Comparison of ENCODE assay signal across 8 mouse cellular contexts in genomic region chr2:164047197-164047690, GRCm38 (mm10). TPM values are rescaled to one million over a fixed set of nuclear protein-coding genes. Genes with fewer than 3 reads are reported as not detected.
DNase-seq lines count a peak whose midpoint lies in the region; ATAC-seq and TF ChIP-seq lines count a peak whose summit lies in the region.

No protein-coding gene starts in this region.

- 0 out of 2 replicates have a peak, but pooled peaks cover 9% of the 10 kb centered on the region for H3K36me3 ChIP-seq in embryonic facial prominence, embryonic 15.5 days
- no peaks in the 10 kb centered on the region; the same call in 1 of the 2 replicates for H3K36me3 ChIP-seq in liver, embryonic 14.5 days (replicated peaks; ENCODE audit: control insufficient read depth, insufficient read depth, low read depth)

- H3K4me1 ChIP-seq in embryonic facial prominence, embryonic 15.5 days = peaks cover 2% of the 10 kb centered on the region; the same call in 1 of the 2 replicates
- H3K4me1 ChIP-seq in liver, embryonic 14.5 days (replicated peaks; ENCODE audit: control insufficient read depth in 2 of 2, insufficient read depth in 2 of 2, low read length in 1 of 2) = peaks cover 2 to 3% of the 10 kb centered on the region in 2 experiments; a peak in 2 of 4 replicates

- H3K9ac ChIP-seq in embryonic facial prominence, embryonic 15.5 days = no peak overlapping the region
- no peak overlapping the region; the same call in 1 of the 2 replicates for H3K9ac ChIP-seq in liver, embryonic 14.5 days (replicated peaks)

- H3K27me3 ChIP-seq in embryonic facial prominence, embryonic 15.5 days = no peaks in the 10 kb centered on the region
- H3K27me3 ChIP-seq in liver, embryonic 14.5 days (ENCODE audit: control insufficient read depth, insufficient read depth, low read length) = no peaks in the 10 kb centered on the region

- peak overlapping the region; percentile 26 for H3K4me3 ChIP-seq in embryonic facial prominence, embryonic 15.5 days (replicated peaks)
- peak overlapping the region; percentile 37 to 44 for H3K4me3 ChIP-seq in liver, embryonic 14.5 days (ENCODE audit: insufficient read depth in 1 of 2, low read depth in 2 of 2, low read length in 2 of 2)

- TF ChIP-seq EP300 in liver, embryonic 14.5 days (IDR thresholded peaks at IDR 0.05; ENCODE audit: low read depth) = no peak

- peak overlapping the region; percentile 44 for H3K4me2 ChIP-seq in embryonic facial prominence, embryonic 15.5 days (replicated peaks)
- H3K4me2 ChIP-seq in liver, embryonic 14.5 days (ENCODE audit: low read depth) = peak overlapping the region; percentile 63

- 4% methylated on average over 11 of the region's 16 CpGs for WGBS in embryonic facial prominence, embryonic 15.5 days
- 2% methylated on average over 16 of the region's 16 CpGs for whole genome bisulfite sequencing in liver, embryonic 14.5 days (ENCODE audit: insufficient replicate concordance)

- no peak overlapping the region for H3K27ac ChIP-seq in embryonic facial prominence, embryonic 15.5 days (replicated peaks)
- H3K27ac ChIP-seq in liver, embryonic 14.5 days = no peak overlapping the region

- TF ChIP-seq CTCF in liver, embryonic 14.5 days (IDR thresholded peaks at IDR 0.05; ENCODE audit: low read depth) = no peak

- H3K9me3 ChIP-seq in embryonic facial prominence, embryonic 15.5 days (replicated peaks) = no peaks in the 10 kb centered on the region
- H3K9me3 ChIP-seq in liver, embryonic 14.5 days (ENCODE audit: control insufficient read depth, low read length) = no peaks in the 10 kb centered on the region

- peak; percentile 93 for ATAC-seq in activated CD4-positive, CD25-positive, alpha-beta regulatory T cell, adult 4 months
- peak; percentile 57; the same call in 1 of the 2 replicates for ATAC-seq in embryonic facial prominence, embryonic 15.5 days (ENCODE audit: insufficient number of reproducible peaks, low FRiP score, low TSS enrichment, low read depth)
- peak; percentile 83 for ATAC-seq in inflammation-experienced regulatory T-cells, adult 6 months
- peak; percentile 80 for ATAC-seq in liver, embryonic 14.5 days (ENCODE audit: insufficient read depth)

- DNase-seq in B cell, adult 2 months = peak; percentile 66 to 70
- peak in 1 of 3 experiments; percentile 26 for DNase-seq in liver, embryonic 14.5 days (ENCODE audit: low read depth in 3 of 3, low spot score in 3 of 3)
- peak; percentile 31 for DNase-seq in neural tube, embryonic 10.5 days (ENCODE audit: extremely low spot score, low spot score)
- no peak for DNase-seq in frontal cortex, adult 2 months (ENCODE audit: extremely low spot score in 1 of 2, low spot score in 1 of 2)
- no peak for DNase-seq in layer of hippocampus, adult 8-10 months (ENCODE audit: low spot score in 2 of 2)

RNA-seq across cellular contexts. Expression of gene Pabpc1l, which starts 22.0 kb away (rescaled TPM):
- 1 to 10 TPM; 2.9 to 4.1 TPM for polyA plus RNA-seq in activated CD4-positive, CD25-positive, alpha-beta regulatory T cell, adult 4 months (2017; shearing (Covaris generic))
- polyA plus RNA-seq in embryonic facial prominence, embryonic 15.5 days (2015; fragmentation: Nextera tagmentation; extraction: Ambion mirVana) = 2.0 and 2.1 TPM in 2 replicates
- polyA plus RNA-seq in inflammation-experienced regulatory T-cells, adult 6 months (2017; shearing (Covaris generic)) = 1 to 10 TPM in 2 of 3 experiments, under 1 TPM in 1; 0.62 to 9.3 (median 2.1) TPM
- polyA plus RNA-seq in liver, embryonic 14.5 days (2012; rRNA removed) = 0.22 and 0.29 TPM in 2 replicates
- not detected in 2 replicates for polyA plus RNA-seq in liver, embryonic 14.5 days (2014; fragmentation: Nextera tagmentation; extraction: Ambion mirVana)
- polyA plus RNA-seq in frontal cortex, adult 2 months (2012; rRNA removed) = 1.0 and 2.1 TPM in 2 replicates
- total RNA-seq in layer of hippocampus, adult 8-10 months (2022) = 1 to 10 TPM in 1 of 4 experiments, under 1 TPM in 3; 0.45 to 1.5 (median 0.87) TPM

RNA-seq across cellular contexts. Expression of gene Stk4, which starts 22.9 kb away (rescaled TPM):
- polyA plus RNA-seq in activated CD4-positive, CD25-positive, alpha-beta regulatory T cell, adult 4 months (2017; shearing (Covaris generic)) = 100 to 1,000 TPM; 188 to 203 TPM
- 18.2 and 18.7 TPM in 2 replicates for polyA plus RNA-seq in embryonic facial prominence, embryonic 15.5 days (2015; fragmentation: Nextera tagmentation; extraction: Ambion mirVana)
- polyA plus RNA-seq in inflammation-experienced regulatory T-cells, adult 6 months (2017; shearing (Covaris generic)) = 100 to 1,000 TPM; 167 to 200 (median 173) TPM
- polyA plus RNA-seq in liver, embryonic 14.5 days (2012; rRNA removed) = 8.0 and 11.8 TPM in 2 replicates
- polyA plus RNA-seq in liver, embryonic 14.5 days (2014; fragmentation: Nextera tagmentation; extraction: Ambion mirVana) = 19.6 and 21.7 TPM in 2 replicates
- 19.8 and 21.3 TPM in 2 replicates for polyA plus RNA-seq in frontal cortex, adult 2 months (2012; rRNA removed)
- 10 to 100 TPM; 41.1 to 55.7 (median 46.3) TPM for total RNA-seq in layer of hippocampus, adult 8-10 months (2022)

RNA-seq across cellular contexts. Expression of gene Tomm34, which starts 23.7 kb away (rescaled TPM):
- 100 to 1,000 TPM; 109 to 114 TPM for polyA plus RNA-seq in activated CD4-positive, CD25-positive, alpha-beta regulatory T cell, adult 4 months (2017; shearing (Covaris generic))
- polyA plus RNA-seq in embryonic facial prominence, embryonic 15.5 days (2015; fragmentation: Nextera tagmentation; extraction: Ambion mirVana) = 59.1 and 66.0 TPM in 2 replicates
- polyA plus RNA-seq in inflammation-experienced regulatory T-cells, adult 6 months (2017; shearing (Covaris generic)) = 100 to 1,000 TPM; 103 to 135 (median 128) TPM
- 10.1 and 11.6 TPM in 2 replicates for polyA plus RNA-seq in liver, embryonic 14.5 days (2012; rRNA removed)
- 16.0 and 19.0 TPM in 2 replicates for polyA plus RNA-seq in liver, embryonic 14.5 days (2014; fragmentation: Nextera tagmentation; extraction: Ambion mirVana)
- 82.4 and 90.4 TPM in 2 replicates for polyA plus RNA-seq in frontal cortex, adult 2 months (2012; rRNA removed)
- 100 to 1,000 TPM; 108 to 114 (median 109) TPM for total RNA-seq in layer of hippocampus, adult 8-10 months (2022)

RNA-seq across cellular contexts. Expression of gene Ywhab, which starts 52.5 kb away (rescaled TPM):
- 10 to 100 TPM; 80.9 to 82.3 TPM for polyA plus RNA-seq in activated CD4-positive, CD25-positive, alpha-beta regulatory T cell, adult 4 months (2017; shearing (Covaris generic))
- polyA plus RNA-seq in embryonic facial prominence, embryonic 15.5 days (2015; fragmentation: Nextera tagmentation; extraction: Ambion mirVana) = 291 and 294 TPM in 2 replicates
- polyA plus RNA-seq in inflammation-experienced regulatory T-cells, adult 6 months (2017; shearing (Covaris generic)) = 100 to 1,000 TPM in 1 of 3 experiments, 10 to 100 TPM in 2; 60.0 to 106 (median 82.2) TPM
- polyA plus RNA-seq in liver, embryonic 14.5 days (2012; rRNA removed) = 20.2 and 32.3 TPM in 2 replicates
- 79.6 and 88.4 TPM in 2 replicates for polyA plus RNA-seq in liver, embryonic 14.5 days (2014; fragmentation: Nextera tagmentation; extraction: Ambion mirVana)
- polyA plus RNA-seq in frontal cortex, adult 2 months (2012; rRNA removed) = 291 and 293 TPM in 2 replicates
- total RNA-seq in layer of hippocampus, adult 8-10 months (2022) = 100 to 1,000 TPM; 458 to 531 (median 484) TPM

Comparison
In these comparisons a context has a peak if more than half of its experiments do, and no peak if none do; other contexts are left out.
1. DNase-seq: peak in B cell, adult 2 months (2 of 2) and neural tube, embryonic 10.5 days (single experiment); none in frontal cortex, adult 2 months (0 of 2) and layer of hippocampus, adult 8-10 months (0 of 2).
2. Peak in every context shown above with its lines, with median percentiles within 50 percentile points of each other: ATAC-seq.